Mouse (Mus musculus): ENCODE measurements around the gene Agap1. TPM values are rescaled to one million over a fixed set of nuclear protein-coding genes. Genes with fewer than 3 reads are reported as not detected.

Agap1 gene
- polyA plus RNA-seq, 1 experiment from 2014 or later: 4.2 TPM

GRCm38 (mm10) chr1:89781861-89782260 lies 327.3 kb downstream of the Agap1 start:
- WGBS: 55% methylated on average over 8 of the region's 8 CpGs
- no peak for ATAC-seq (ENCODE audit: low FRiP score, low TSS enrichment)

GRCm38 (mm10) chr1:89786793-89787192 lies 332.2 kb downstream of the Agap1 start:
- H3K4me2 ChIP-seq (replicated peaks; ENCODE audit: low read depth): no peak overlapping the region
- H3K4me1 ChIP-seq (replicated peaks; ENCODE audit: control insufficient read depth, insufficient read depth): no peaks in the 10 kb centered on the region
- H3K9ac ChIP-seq (ENCODE audit: low read length): no peak overlapping the region
- no peaks in the 10 kb centered on the region for H3K9me3 ChIP-seq (ENCODE audit: control insufficient read depth, low read length)
- TF ChIP-seq EP300 (optimal IDR thresholded peaks at IDR 0.05) (no peak), CTCF (IDR thresholded peaks at IDR 0.05; ENCODE audit: low read depth) (no peak)
- no peak overlapping the region for H3K4me3 ChIP-seq (ENCODE audit: low read depth, low read length)
- no peaks in the 10 kb centered on the region for H3K27me3 ChIP-seq (ENCODE audit: control insufficient read depth, insufficient read depth, low read length)
- ATAC-seq (ENCODE audit: low FRiP score, low TSS enrichment) (no peak), DNase-seq (ENCODE audit: low spot score) (no peak)
- H3K36me3 ChIP-seq (ENCODE audit: control insufficient read depth, insufficient read depth, low read length): peaks cover 3% of the 10 kb centered on the region; the same call in 1 of the 2 replicates
- 85% methylated on average over 6 of the region's 6 CpGs for whole genome bisulfite sequencing
- H3K27ac ChIP-seq (replicated peaks): no peak overlapping the region

More at GRCm38 (mm10) chr1:89781861-89782260, 327.3 kb downstream of the Agap1 start:
- peaks cover 3% of the 10 kb centered on the region; the same call in 1 of the 2 replicates for H3K36me3 ChIP-seq (ENCODE audit: control insufficient read depth, insufficient read depth, low read length)
- no peak overlapping the region for H3K4me2 ChIP-seq (replicated peaks; ENCODE audit: low read depth)
- H3K27me3 ChIP-seq (ENCODE audit: control insufficient read depth, insufficient read depth, low read length): no peaks in the 10 kb centered on the region
- no peak overlapping the region for H3K9ac ChIP-seq (ENCODE audit: low read length)
- no peak overlapping the region for H3K4me3 ChIP-seq (ENCODE audit: low read depth, low read length)
- peak; percentile 18 for DNase-seq (ENCODE audit: low spot score)
- TF ChIP-seq EP300 (optimal IDR thresholded peaks at IDR 0.05): no peak
- no peak for TF ChIP-seq CTCF (IDR thresholded peaks at IDR 0.05; ENCODE audit: low read depth)
- H3K9me3 ChIP-seq (ENCODE audit: control insufficient read depth, low read length): no peaks in the 10 kb centered on the region
- no peaks in the 10 kb centered on the region for H3K4me1 ChIP-seq (replicated peaks; ENCODE audit: control insufficient read depth, insufficient read depth)
- no peak overlapping the region for H3K27ac ChIP-seq (replicated peaks)

GRCm38 (mm10) chr1:89798724-89799123 lies 344.1 kb downstream of the Agap1 start:
- Histone ChIP-seq H3K9me3 (ENCODE audit: control insufficient read depth, low read length) (no peaks in the 10 kb centered on the region), H3K4me3 (ENCODE audit: low read depth, low read length) (no peak overlapping the region), H3K36me3 (ENCODE audit: control insufficient read depth, insufficient read depth, low read length) (no peaks in the 10 kb centered on the region), H3K4me1 (replicated peaks; ENCODE audit: control insufficient read depth, insufficient read depth) (no peaks in the 10 kb centered on the region), H3K4me2 (replicated peaks; ENCODE audit: low read depth) (no peak overlapping the region), H3K9ac (ENCODE audit: low read length) (no peak overlapping the region), H3K27me3 (ENCODE audit: control insufficient read depth, insufficient read depth, low read length) (no peaks in the 10 kb centered on the region), H3K27ac (replicated peaks) (no peak overlapping the region)
- no peak for TF ChIP-seq CTCF (IDR thresholded peaks at IDR 0.05; ENCODE audit: low read depth)
- no peak for TF ChIP-seq EP300 (optimal IDR thresholded peaks at IDR 0.05)
- DNase-seq (ENCODE audit: low spot score): no peak
- WGBS: 72% methylated on average over 14 of the region's 14 CpGs
- no peak for ATAC-seq (ENCODE audit: low FRiP score, low TSS enrichment)

DNA sequence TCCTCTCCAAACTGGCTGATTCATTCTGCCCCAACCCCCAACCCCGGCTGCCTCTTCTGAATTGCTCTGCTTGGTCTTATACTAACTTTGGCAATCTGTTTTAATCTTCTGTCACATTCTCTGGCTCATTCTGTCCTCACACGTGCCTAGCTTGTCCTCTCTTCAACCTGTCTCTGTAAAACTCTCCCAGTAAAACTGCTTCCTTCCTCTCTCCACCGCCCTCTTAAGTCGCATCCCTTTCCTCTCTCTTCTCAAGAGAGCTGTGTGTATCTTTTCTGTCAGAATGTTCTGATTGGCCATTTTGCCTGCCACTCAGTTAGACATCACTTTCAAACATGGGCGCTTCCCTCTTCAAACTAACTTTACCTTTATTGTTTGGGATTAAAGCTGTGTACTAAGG lies 346.9 kb downstream of the Agap1 start:
- ATAC-seq (ENCODE audit: low FRiP score, low TSS enrichment): no peak
- H3K4me3 ChIP-seq (ENCODE audit: low read depth, low read length): no peak overlapping the region

DNA sequence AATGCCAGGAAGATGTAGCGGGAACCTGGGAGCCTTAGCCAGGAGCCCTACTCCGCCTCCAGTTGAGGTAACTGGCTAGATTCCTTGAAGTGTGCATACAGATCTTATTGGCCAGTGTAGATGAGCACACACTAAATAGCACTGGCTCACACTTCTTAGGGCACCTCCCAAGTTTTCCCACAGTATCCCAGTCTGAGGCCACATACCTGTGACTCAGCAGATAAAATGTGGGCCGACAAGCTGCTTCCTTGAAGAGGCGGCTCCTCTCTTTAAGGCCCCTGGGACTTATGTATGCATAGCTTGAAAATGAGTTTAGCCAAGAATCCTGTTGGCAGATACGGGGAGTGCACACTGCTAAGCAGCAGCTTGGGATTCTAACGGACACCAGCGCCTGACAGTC lies 350.4 kb downstream of the Agap1 start:
- no peak overlapping the region for H3K9ac ChIP-seq (ENCODE audit: low read length)
- no peaks in the 10 kb centered on the region for H3K36me3 ChIP-seq (ENCODE audit: control insufficient read depth, insufficient read depth, low read length)
- peak; percentile 84 for ATAC-seq (ENCODE audit: low FRiP score, low TSS enrichment)
- no peaks in the 10 kb centered on the region for H3K27me3 ChIP-seq (ENCODE audit: control insufficient read depth, insufficient read depth, low read length)
- no peak overlapping the region for H3K4me3 ChIP-seq (ENCODE audit: low read depth, low read length)
- H3K4me1 ChIP-seq (replicated peaks; ENCODE audit: control insufficient read depth, insufficient read depth): no peaks in the 10 kb centered on the region
- DNase-seq (ENCODE audit: low spot score): peak; percentile 18
- H3K4me2 ChIP-seq (replicated peaks; ENCODE audit: low read depth): no peak overlapping the region
- no peak for TF ChIP-seq EP300 (optimal IDR thresholded peaks at IDR 0.05)
- no peak for TF ChIP-seq CTCF (IDR thresholded peaks at IDR 0.05; ENCODE audit: low read depth)
- H3K27ac ChIP-seq (replicated peaks): no peak overlapping the region
- no peaks in the 10 kb centered on the region for H3K9me3 ChIP-seq (ENCODE audit: control insufficient read depth, low read length)
- 72% methylated on average over 7 of the region's 7 CpGs for WGBS

More for the DNA sequence above, 346.9 kb downstream of the Agap1 start:
- no peak overlapping the region for H3K9ac ChIP-seq (ENCODE audit: low read length)
- WGBS: 62% methylated on average over 5 of the region's 5 CpGs
- H3K27me3 ChIP-seq (ENCODE audit: control insufficient read depth, insufficient read depth, low read length): no peaks in the 10 kb centered on the region
- no peaks in the 10 kb centered on the region for H3K36me3 ChIP-seq (ENCODE audit: control insufficient read depth, insufficient read depth, low read length)
- H3K4me2 ChIP-seq (replicated peaks; ENCODE audit: low read depth): no peak overlapping the region
- no peak for DNase-seq (ENCODE audit: low spot score)
- TF ChIP-seq CTCF (IDR thresholded peaks at IDR 0.05; ENCODE audit: low read depth) (no peak), EP300 (optimal IDR thresholded peaks at IDR 0.05) (no peak)
- H3K4me1 ChIP-seq (replicated peaks; ENCODE audit: control insufficient read depth, insufficient read depth): no peaks in the 10 kb centered on the region
- no peaks in the 10 kb centered on the region for H3K9me3 ChIP-seq (ENCODE audit: control insufficient read depth, low read length)
- H3K27ac ChIP-seq (replicated peaks): no peak overlapping the region

DNA sequence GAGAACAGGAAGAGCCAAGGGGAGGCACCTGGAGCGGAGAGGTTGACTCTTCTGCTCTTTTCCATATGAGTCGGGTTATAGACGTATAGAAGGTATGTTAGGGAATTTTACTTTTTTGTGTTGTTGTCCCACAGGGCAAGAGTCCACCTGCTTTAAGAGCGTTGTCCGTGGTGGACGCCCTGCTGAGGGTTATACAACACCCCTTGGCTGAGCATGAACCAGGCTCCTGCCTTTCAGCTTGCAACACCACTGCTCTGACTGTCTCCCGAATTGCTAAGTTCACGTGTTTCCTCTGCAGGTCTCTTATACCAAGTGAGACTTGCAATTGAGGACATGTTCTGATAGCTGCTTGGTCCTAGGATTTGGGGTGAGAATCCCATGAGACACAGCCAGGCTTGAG lies 358.2 kb downstream of the Agap1 start:
- ATAC-seq (ENCODE audit: low FRiP score, low TSS enrichment) (no peak), DNase-seq (ENCODE audit: low spot score) (no peak)
- H3K4me3 ChIP-seq (ENCODE audit: low read depth, low read length): no peak overlapping the region
- no peaks in the 10 kb centered on the region for H3K36me3 ChIP-seq (ENCODE audit: control insufficient read depth, insufficient read depth, low read length)
- TF ChIP-seq CTCF (IDR thresholded peaks at IDR 0.05; ENCODE audit: low read depth) (no peak), EP300 (optimal IDR thresholded peaks at IDR 0.05) (no peak)
- no peaks in the 10 kb centered on the region for H3K4me1 ChIP-seq (replicated peaks; ENCODE audit: control insufficient read depth, insufficient read depth)
- no peak overlapping the region for H3K9ac ChIP-seq (ENCODE audit: low read length)
- H3K27me3 ChIP-seq (ENCODE audit: control insufficient read depth, insufficient read depth, low read length): no peaks in the 10 kb centered on the region
- 92% methylated on average over 8 of the region's 8 CpGs for WGBS
- no peak overlapping the region for H3K4me2 ChIP-seq (replicated peaks; ENCODE audit: low read depth)
- no peaks in the 10 kb centered on the region for H3K9me3 ChIP-seq (ENCODE audit: control insufficient read depth, low read length)
- no peak overlapping the region for H3K27ac ChIP-seq (replicated peaks)

All from stomach, postnatal 0 days (tissue).